Mouse (Mus musculus) testis, adult 2 months (tissue): Measurements from ENCODE around the gene Rbm20. TPM values are rescaled to one million over a fixed set of nuclear protein-coding genes. Genes with fewer than 3 reads are reported as not detected.

ENCODE experiments used
- H3K27ac ChIP-seq: fragments of 200-500 bp; 2 replicates; pipeline ENCODE4 v1.5.1; 2012; ENCODE audit warnings: low read depth, low read length; ENCODE audit not compliant: control insufficient read depth, insufficient read depth
- H3K27me3 ChIP-seq: fragments of 200-500 bp; 2 replicates; pipeline ENCODE4 v1.6.1; 2012; ENCODE audit warnings: mild to moderate bottlenecking, low read length, moderate library complexity; ENCODE audit not compliant: control insufficient read depth, insufficient read depth
- H3K36me3 ChIP-seq: fragments of 200-500 bp; 2 replicates; pipeline ENCODE4 v1.6.1; 2012; ENCODE audit warnings: mild to moderate bottlenecking, low read length; ENCODE audit not compliant: control insufficient read depth, insufficient read depth
- H3K4me1 ChIP-seq: fragments of 200-500 bp; 2 replicates; pipeline ENCODE4 v1.6.1; 2012; ENCODE audit warnings: low read length; ENCODE audit not compliant: control insufficient read depth, insufficient read depth
- H3K4me3 ChIP-seq: fragments of 200-500 bp; 2 replicates; pipeline ENCODE4 v1.5.1; 2012; ENCODE audit warnings: low read depth, mild to moderate bottlenecking, low read length, moderate library complexity, mixed read lengths; ENCODE audit not compliant: control insufficient read depth
- CTCF ChIP-seq: fragments of 200-500 bp; IDR thresholded peaks from 2 replicates; pipeline ENCODE4 v1.5.1; 2012; ENCODE audit warnings: low read depth, mild to moderate bottlenecking, inconsistent platforms, low read length, moderate library complexity; ENCODE audit not compliant: control insufficient read depth, insufficient read depth, insufficient replicate concordance
- POLR2A ChIP-seq: fragments of 200-500 bp; IDR thresholded peaks from 2 replicates; pipeline ENCODE4 v1.6.1; 2012; ENCODE audit warnings: low read depth, mild to moderate bottlenecking, inconsistent platforms, low read length, moderate library complexity; ENCODE audit not compliant: control insufficient read depth
- polyA plus RNA-seq: library from polyadenylated mRNA; depleted of rRNA; stranded (reverse); fragments of >200 nt; gene quantifications from 2 replicates; pipeline ENCODE4 v1.2.3, GENCODE M21; 2012

Gene Rbm20
- polyA plus RNA-seq, 1 experiment: 0.78 TPM

GRCm38 (mm10) chr19:53661938-53662722, 15.0 kb upstream of the Rbm20 start:
- H3K4me3 ChIP-seq: no peak overlapping the region
- TF ChIP-seq CTCF (no peak), POLR2A (no peak)
- no peaks in the 10 kb centered on the region for H3K36me3 ChIP-seq
- peaks cover 5% of the 10 kb centered on the region for H3K4me1 ChIP-seq
- H3K27ac ChIP-seq: no peak overlapping the region
- H3K27me3 ChIP-seq: no peaks in the 10 kb centered on the region

- Histone ChIP-seq H3K4me3 (no peak overlapping the region), H3K27ac (no peak overlapping the region), H3K4me1 (no peaks in the 10 kb centered on the region; the same call in 1 of the 2 replicates), H3K36me3 (no peaks in the 10 kb centered on the region), H3K27me3 (no peaks in the 10 kb centered on the region)
- TF ChIP-seq POLR2A (no peak), CTCF (no peak)
Observed at GRCm38 (mm10) chr19:53664831-53665230, 12.3 kb upstream of the Rbm20 start.

- H3K36me3 ChIP-seq: no peaks in the 10 kb centered on the region
Observed at GRCm38 (mm10) chr19:53665391-53665790, 11.7 kb upstream of the Rbm20 start.

GRCm38 (mm10) chr19:53666708-53667107, 10.4 kb upstream of the Rbm20 start:
- no peak overlapping the region for H3K27ac ChIP-seq
- no peaks in the 10 kb centered on the region for H3K36me3 ChIP-seq
- no peaks in the 10 kb centered on the region for H3K27me3 ChIP-seq
- H3K4me1 ChIP-seq: no peaks in the 10 kb centered on the region
- TF ChIP-seq POLR2A (no peak), CTCF (no peak)
- H3K4me3 ChIP-seq: no peak overlapping the region

More at GRCm38 (mm10) chr19:53665391-53665790, 11.7 kb upstream of the Rbm20 start:
- H3K27me3 ChIP-seq: no peaks in the 10 kb centered on the region
- H3K4me3 ChIP-seq: no peak overlapping the region
- H3K27ac ChIP-seq: no peak overlapping the region
- TF ChIP-seq CTCF: no peak
- TF ChIP-seq POLR2A: no peak
- no peaks in the 10 kb centered on the region; the same call in 1 of the 2 replicates for H3K4me1 ChIP-seq

- Histone ChIP-seq H3K4me1 (no peaks in the 10 kb centered on the region), H3K27ac (no peak overlapping the region), H3K36me3 (no peaks in the 10 kb centered on the region), H3K27me3 (no peaks in the 10 kb centered on the region), H3K4me3 (no peak overlapping the region)
- TF ChIP-seq POLR2A: no peak
Observed at GRCm38 (mm10) chr19:53668821-53669220, 8.3 kb upstream of the Rbm20 start.

- no peak overlapping the region for H3K27ac ChIP-seq
- no peak overlapping the region for H3K4me3 ChIP-seq
- H3K27me3 ChIP-seq: no peaks in the 10 kb centered on the region
- no peaks in the 10 kb centered on the region for H3K36me3 ChIP-seq
- H3K4me1 ChIP-seq: no peaks in the 10 kb centered on the region
- no peak for TF ChIP-seq CTCF
- no peak for TF ChIP-seq POLR2A
Observed at GRCm38 (mm10) chr19:53670625-53671141, 6.4 kb upstream of the Rbm20 start.

- TF ChIP-seq POLR2A: no peak
- no peak for TF ChIP-seq CTCF
- no peak overlapping the region for H3K4me3 ChIP-seq
- no peaks in the 10 kb centered on the region for H3K27me3 ChIP-seq
- peaks cover 4% of the 10 kb centered on the region for H3K4me1 ChIP-seq
- no peaks in the 10 kb centered on the region for H3K36me3 ChIP-seq
- H3K27ac ChIP-seq: no peak overlapping the region
Observed at GRCm38 (mm10) chr19:53671432-53671831, 5.7 kb upstream of the Rbm20 start.
